Mouse (Mus musculus): ENCODE results near the gene Mrpl52. TPM values are rescaled to one million over a fixed set of nuclear protein-coding genes. Genes with fewer than 3 reads are reported as not detected.

Mrpl52 gene
- total and polyA plus RNA-seq, 3 experiments = 469 to 473 TPM; not detected in 1

GRCm38 (mm10) chr14:54426003-54426688, 563 bp upstream of the Mrpl52 start:
- TF ChIP-seq ZNF384 (IDR thresholded peaks at IDR 0.05; ENCODE audit: low read depth, low read length) = no peak; the same call in 1 of the 2 replicates
- TF ChIP-seq E2F4 (IDR thresholded peaks at IDR 0.05; ENCODE audit: borderline replicate concordance, low read depth, low read length) = no peak
- no peak for TF ChIP-seq MAZ (IDR thresholded peaks at IDR 0.05; ENCODE audit: low read depth, low read length)
- TF ChIP-seq USF2 (IDR thresholded peaks at IDR 0.05; ENCODE audit: borderline replicate concordance in 1 of 2, insufficient read depth in 1 of 2, low read depth in 1 of 2, low read length in 2 of 2) = no peak
- no peak for TF ChIP-seq ZC3H11A (IDR thresholded peaks at IDR 0.05; ENCODE audit: low read depth, low read length)
- TF ChIP-seq JUND (IDR thresholded peaks at IDR 0.05; ENCODE audit: low read depth, low read length) = peak; percentile 51; the same call in 1 of the 2 replicates
- TF ChIP-seq UBTF (IDR thresholded peaks at IDR 0.05; ENCODE audit: borderline replicate concordance, insufficient read depth, low read depth, low read length) = no peak
- TF ChIP-seq CHD2 (IDR thresholded peaks at IDR 0.05; ENCODE audit: low read length) = no peak
- no peak for TF ChIP-seq HCFC1 (IDR thresholded peaks at IDR 0.05; ENCODE audit: low read depth, low read length)
- TF ChIP-seq POLR2A (IDR thresholded peaks at IDR 0.05; ENCODE audit: control insufficient read depth in 1 of 2, insufficient read depth in 1 of 2, low read depth in 1 of 2, low read length in 2 of 2, poor library complexity in 1 of 2) = no peak; a peak in 1 of 4 replicates
- TF ChIP-seq POLR2AphosphoS2 (IDR thresholded peaks at IDR 0.05; ENCODE audit: low read length) = peak; percentile 2; the same call in 1 of the 2 replicates
- TF ChIP-seq CTCF (IDR thresholded peaks at IDR 0.05 in 2 of 3, conservative IDR thresholded peaks at IDR 0.05 in 1 of 3; ENCODE audit: control insufficient read depth in 1 of 3, insufficient read depth in 1 of 3, low read depth in 2 of 3, low read length in 3 of 3, poor library complexity in 1 of 3, severe bottlenecking in 1 of 3) = no peak
- peak; percentile 65; the same call in 1 of the 2 replicates for TF ChIP-seq MYB (IDR thresholded peaks at IDR 0.05; ENCODE audit: low read depth, low read length)
- no peak for TF ChIP-seq SMC3 (IDR thresholded peaks at IDR 0.05; ENCODE audit: low read depth, low read length)
- TF ChIP-seq MXI1 (IDR thresholded peaks at IDR 0.05; ENCODE audit: low read depth, low read length) = no peak
- peak; percentile 95; the same call in 1 of the 2 replicates for TF ChIP-seq CHD1 (IDR thresholded peaks at IDR 0.05; ENCODE audit: low read depth, low read length)
- TF ChIP-seq EP300 (IDR thresholded peaks at IDR 0.05; ENCODE audit: low read depth in 1 of 2, low read length in 2 of 2) = peak; percentile 68
- TF ChIP-seq USF1 (IDR thresholded peaks at IDR 0.05; ENCODE audit: low read depth, low read length) = no peak
- no peak for TF ChIP-seq TBP (IDR thresholded peaks at IDR 0.05; ENCODE audit: low read depth, low read length)
- TF ChIP-seq RAD21 (IDR thresholded peaks at IDR 0.05; ENCODE audit: low read depth, low read length) = no peak
- no peak for TF ChIP-seq TAL1 (IDR thresholded peaks at IDR 0.05; ENCODE audit: low read length)
- no peak for TF ChIP-seq MYC (IDR thresholded peaks at IDR 0.05; ENCODE audit: low read depth, low read length)
- no peak; the same call in 1 of the 2 replicates for TF ChIP-seq BHLHE40 (IDR thresholded peaks at IDR 0.05; ENCODE audit: borderline replicate concordance, low read depth, low read length)
- no peak for TF ChIP-seq SIN3A (IDR thresholded peaks at IDR 0.05; ENCODE audit: low read length)
- peak; percentile 15; the same call in 1 of the 2 replicates for TF ChIP-seq TCF12 (IDR thresholded peaks at IDR 0.05; ENCODE audit: low read depth, low read length)
- TF ChIP-seq GATA1 (IDR thresholded peaks at IDR 0.05; ENCODE audit: low read depth, low read length) = no peak
- no peak; the same call in 1 of the 2 replicates for TF ChIP-seq ZMIZ1 (IDR thresholded peaks at IDR 0.05; ENCODE audit: low read depth, low read length)
- no peak for TF ChIP-seq NELFE (IDR thresholded peaks at IDR 0.05; ENCODE audit: low read depth, low read length)
- TF ChIP-seq ELF1 (IDR thresholded peaks at IDR 0.05; ENCODE audit: low read depth, low read length) = no peak
- no peak for TF ChIP-seq MAFK (IDR thresholded peaks at IDR 0.05; ENCODE audit: borderline replicate concordance, low read depth, low read length)
- no peak for TF ChIP-seq MAX (IDR thresholded peaks at IDR 0.05; ENCODE audit: low read length)
- no peak for TF ChIP-seq KAT2A (conservative IDR thresholded peaks at IDR 0.05; ENCODE audit: low read depth, low read length)
- TF ChIP-seq RCOR1 (IDR thresholded peaks at IDR 0.05; ENCODE audit: low read depth, low read length) = peak; percentile 20; the same call in 1 of the 2 replicates
- no peak; the same call in 1 of the 2 replicates for TF ChIP-seq ETS1 (IDR thresholded peaks at IDR 0.05; ENCODE audit: low read depth, low read length)
- TF ChIP-seq GABPA (IDR thresholded peaks at IDR 0.05; ENCODE audit: low read depth, low read length) = no peak
- no peak for TF ChIP-seq MEF2A (IDR thresholded peaks at IDR 0.05; ENCODE audit: extremely low read depth, insufficient replicate concordance, low read depth, low read length, poor library complexity, severe bottlenecking)
- Histone ChIP-seq H3K9me3 (replicated peaks; ENCODE audit: insufficient read depth, low read length) (no peaks in the 10 kb centered on the region), H3K36me3 (ENCODE audit: control insufficient read depth in 1 of 2, insufficient read depth in 2 of 2, low read length in 2 of 2) (peaks cover 0 to 44% of the 10 kb centered on the region in 2 experiments; a peak in 2 of 4 replicates), H3K27me3 (ENCODE audit: control insufficient read depth in 1 of 2, insufficient read depth in 2 of 2, low read length in 2 of 2) (no peaks in the 10 kb centered on the region), H3K27ac (ENCODE audit: control insufficient read depth, low read depth, low read length) (peak overlapping the region; percentile 100), H3K9ac (ENCODE audit: control insufficient read depth, low read depth, low read length, poor library complexity, severe bottlenecking) (peak overlapping the region; percentile 94), H3K79me2 (ENCODE audit: control insufficient read depth, insufficient read depth, low read length, poor library complexity) (peaks cover 28% of the 10 kb centered on the region), H3K4me1 (ENCODE audit: control insufficient read depth in 1 of 2, insufficient read depth in 2 of 2, low read length in 2 of 2) (peaks cover 5 to 42% of the 10 kb centered on the region in 2 experiments; a peak in 3 of 4 replicates), H3K4me3 (ENCODE audit: control insufficient read depth in 1 of 2, insufficient read depth in 1 of 2, low read depth in 2 of 2, low read length in 2 of 2) (peak overlapping the region; percentile 67 to 92)
- DNase-seq (ENCODE audit: low read depth, low spot score) = peak; percentile 93

Measured in MEL (cell line).